Mouse (Mus musculus) brain, adult 2 months (tissue): ENCODE measurements at regions not wholly inside any gene's neighbourhood (a gene's known extent, or its start where the extent isn't known, plus 50 kb on each side); places are given as distances from the start of the nearest gene placed in this dataset.

Experiments used
- DNase-seq: peaks from one replicate; pipeline ENCODE4 v3.0.0; 2011; ENCODE audit warnings: low read depth, low spot score

- peak; percentile 81 for DNase-seq
These were observed 409.7 kb downstream of the Zfp704 start for GRCm38 (mm10) chr3:9200156-9200555.

GRCm38 (mm10) chr3:9198652-9199332 lies 411.1 kb downstream of the Zfp704 start:
- peak; percentile 6 for DNase-seq

GRCm38 (mm10) chr3:9195781-9196180 lies 414.1 kb downstream of the Zfp704 start:
- no peak for DNase-seq

DNA sequence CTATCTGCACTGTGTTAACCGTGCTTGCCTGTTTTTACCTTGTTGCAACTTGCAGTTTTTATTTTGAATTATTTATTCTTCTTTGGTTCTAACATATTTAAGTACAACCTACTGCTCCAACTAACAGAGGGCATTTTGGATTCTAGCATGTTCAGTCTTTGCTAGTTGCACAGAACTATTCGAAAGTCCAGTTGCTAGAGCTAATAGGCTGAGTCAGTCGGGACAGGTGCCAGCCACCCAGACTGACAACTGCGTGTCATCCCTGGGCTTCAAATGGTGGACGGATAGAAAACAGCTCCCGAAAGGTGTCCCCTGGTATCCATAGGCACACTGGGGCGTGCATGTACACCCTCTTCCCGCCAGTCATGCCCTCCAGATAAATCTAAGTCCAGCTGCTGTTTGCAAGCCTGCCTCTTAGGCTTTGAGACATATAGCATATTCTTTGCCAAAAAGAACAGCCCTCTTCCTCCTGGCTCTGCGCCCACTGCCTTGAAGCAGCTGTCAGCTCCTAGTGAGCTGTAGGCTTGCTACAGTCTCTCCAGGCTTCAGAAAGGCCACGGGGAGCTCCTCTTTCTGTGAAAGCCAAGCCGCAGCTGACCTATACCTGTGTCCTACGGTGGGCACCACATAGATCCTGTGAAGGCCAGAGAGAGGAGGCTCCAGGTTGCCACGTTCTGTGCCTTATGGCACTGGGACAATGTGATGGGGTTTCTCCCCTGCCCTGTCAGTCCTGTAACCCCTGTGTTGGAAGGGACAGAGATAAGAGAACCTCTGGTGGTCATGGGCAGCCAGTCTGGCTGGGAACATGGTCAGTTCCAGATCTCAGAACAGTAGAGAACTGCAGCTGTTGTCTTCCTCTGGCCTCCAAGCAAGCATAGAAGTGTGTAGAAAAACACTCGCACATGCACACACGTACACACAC lies 420.3 kb downstream of the Zfp704 start:
- DNase-seq, result peak; percentile 63

DNA sequence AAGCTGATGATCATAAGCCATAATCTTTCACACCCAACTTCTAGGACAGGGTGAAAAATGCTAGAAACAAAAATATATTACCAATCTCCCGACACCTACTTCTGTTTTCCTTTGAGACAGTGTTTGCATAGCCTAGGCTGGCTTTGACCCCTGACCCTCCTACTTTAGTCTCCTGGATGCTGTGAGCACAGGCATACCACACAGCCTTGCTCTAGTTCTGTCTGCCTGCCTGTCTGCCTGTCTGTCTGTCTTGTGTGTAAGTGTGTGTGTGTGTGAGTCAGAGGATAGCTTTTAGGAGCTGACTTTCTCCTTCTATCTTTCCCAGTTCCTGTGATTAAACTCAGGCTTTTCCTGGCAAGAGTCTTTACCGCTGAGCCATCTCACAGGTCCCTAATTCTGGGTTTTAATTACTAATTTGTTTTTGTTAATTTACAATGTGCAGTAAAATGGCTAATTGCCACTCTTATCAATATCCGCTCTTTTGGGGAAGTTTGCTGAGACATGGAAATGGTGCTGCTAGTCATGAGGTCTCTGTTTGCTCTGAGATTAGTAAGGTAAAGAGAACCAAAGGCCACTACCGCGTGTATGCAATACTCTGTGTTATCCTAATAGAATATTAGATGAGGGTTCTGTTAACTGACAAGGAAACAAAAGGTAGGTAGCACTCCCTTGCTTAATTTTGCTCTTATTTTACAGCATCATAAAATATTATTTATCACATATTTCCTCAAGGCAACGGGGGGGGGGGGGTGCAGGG lies 423.3 kb downstream of the Zfp704 start:
- no peak for DNase-seq

DNA sequence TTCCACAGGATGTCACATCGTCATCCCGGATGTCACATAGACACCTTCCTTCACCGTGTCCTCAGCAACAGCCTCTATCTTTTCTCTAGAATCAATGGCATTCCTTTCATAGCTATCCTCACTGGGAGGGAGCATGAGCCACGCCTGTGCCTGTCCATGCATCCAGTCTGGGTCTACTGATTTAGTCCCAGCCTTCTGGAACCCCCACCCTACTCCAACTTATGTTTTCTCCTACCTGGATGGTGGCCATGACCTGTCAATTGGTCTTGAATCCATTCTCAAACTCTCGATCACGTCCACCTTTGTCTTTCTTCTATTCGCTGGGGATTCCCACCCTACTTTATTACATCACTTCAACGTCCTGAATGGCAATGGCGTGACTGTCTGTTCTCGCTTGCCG lies 428.3 kb downstream of the Zfp704 start:
- no peak for DNase-seq

- no peak for DNase-seq
These were observed 430.2 kb downstream of the Zfp704 start for GRCm38 (mm10) chr3:9179641-9180040.

- DNase-seq, result no peak
These were observed 435.4 kb downstream of the Zfp704 start for GRCm38 (mm10) chr3:9174517-9174832.

GRCm38 (mm10) chr3:9173643-9174516 lies 436.0 kb downstream of the Zfp704 start:
- peak; percentile 76 for DNase-seq

DNA sequence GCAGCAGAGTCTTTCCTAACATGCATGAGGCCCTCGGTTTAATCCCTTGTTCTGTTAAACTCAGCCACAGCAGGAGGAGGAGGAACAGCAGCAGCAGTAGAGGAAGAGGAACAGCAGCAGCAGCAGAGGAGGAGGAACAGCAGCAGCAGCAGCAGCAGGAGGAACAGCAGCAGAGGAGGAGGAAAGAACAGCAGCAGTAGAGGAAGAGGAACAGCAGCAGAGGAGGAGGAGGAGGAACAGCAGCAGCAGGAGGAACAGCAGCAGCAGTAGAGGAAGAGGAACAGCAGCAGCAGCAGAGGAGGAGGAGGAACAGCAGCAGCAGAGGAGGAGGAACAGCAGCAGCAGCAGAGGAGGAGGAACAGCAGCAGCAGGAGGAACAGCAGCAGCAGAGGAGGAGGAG lies 437.9 kb downstream of the Zfp704 start:
- DNase-seq, result no peak

GRCm38 (mm10) chr3:9168955-9169354 lies 440.9 kb downstream of the Zfp704 start:
- DNase-seq, result no peak

GRCm38 (mm10) chr3:9159073-9159472 lies 450.8 kb downstream of the Zfp704 start:
- no peak for DNase-seq

GRCm38 (mm10) chr3:9154172-9154571 lies 455.7 kb downstream of the Zfp704 start:
- DNase-seq, result no peak

GRCm38 (mm10) chr3:9153690-9154089 lies 456.2 kb downstream of the Zfp704 start:
- peak; percentile 76 for DNase-seq

- no peak for DNase-seq
These were observed 457.6 kb downstream of the Zfp704 start for GRCm38 (mm10) chr3:9152256-9152655.

DNA sequence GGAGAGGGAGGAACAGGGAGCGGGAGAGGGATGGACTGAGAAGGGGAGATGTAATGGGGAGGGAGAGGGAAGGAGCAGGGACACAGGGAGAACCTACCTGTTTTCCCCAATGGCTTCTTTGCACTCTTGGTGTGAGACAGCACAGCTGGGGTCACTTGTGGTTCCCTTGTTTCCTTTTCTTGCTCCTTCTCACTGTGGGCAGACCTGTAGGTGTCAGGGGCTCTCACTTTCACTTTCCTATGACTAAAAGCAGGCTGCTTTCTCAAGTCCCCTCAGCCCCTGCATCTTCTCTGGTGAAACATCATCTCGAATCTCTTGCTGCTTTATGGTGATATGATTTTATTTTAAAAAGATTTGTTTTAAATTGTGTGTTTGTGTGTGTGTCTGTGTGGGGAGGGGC lies 458.3 kb downstream of the Zfp704 start:
- no peak for DNase-seq

DNA sequence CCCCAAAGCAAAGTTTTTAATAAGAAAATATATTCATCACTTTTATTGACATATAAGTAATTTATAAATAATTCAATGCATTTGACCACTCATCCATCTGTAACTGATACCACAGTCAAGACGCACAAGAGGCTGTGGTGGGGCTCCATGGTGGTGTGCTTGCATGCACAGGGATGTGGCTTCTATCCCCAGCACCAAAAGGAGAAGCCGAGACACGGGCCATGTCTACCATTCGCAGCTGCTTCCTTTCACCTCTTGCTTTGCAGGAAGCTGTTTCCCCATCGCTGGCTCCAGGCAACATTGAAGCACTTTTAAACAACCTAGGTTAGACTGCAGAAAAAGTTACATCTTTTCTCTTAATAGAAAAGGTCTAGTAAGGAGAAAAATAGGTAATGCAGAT lies 461.3 kb downstream of the Zfp704 start:
- no peak for DNase-seq

DNA sequence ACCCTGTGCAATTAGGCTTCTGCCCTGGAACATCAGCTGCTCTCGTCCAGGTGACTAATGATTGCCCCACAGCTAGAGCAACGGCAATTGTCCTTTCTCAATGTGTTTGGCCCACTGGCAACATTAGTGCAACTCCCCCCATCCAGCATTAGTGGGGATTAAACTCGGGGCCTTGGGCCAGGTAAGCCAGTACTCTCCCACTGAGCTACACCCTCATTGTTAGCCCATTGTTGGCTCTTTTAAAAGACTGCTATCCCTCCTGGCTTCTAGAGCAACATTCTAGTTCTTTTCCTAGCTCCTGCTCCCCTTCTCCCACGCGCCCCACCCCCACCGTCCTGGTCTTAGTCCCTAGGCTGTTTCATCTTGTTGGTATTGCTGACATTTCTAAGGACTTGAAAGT lies 463.4 kb downstream of the Zfp704 start:
- no peak for DNase-seq

DNA sequence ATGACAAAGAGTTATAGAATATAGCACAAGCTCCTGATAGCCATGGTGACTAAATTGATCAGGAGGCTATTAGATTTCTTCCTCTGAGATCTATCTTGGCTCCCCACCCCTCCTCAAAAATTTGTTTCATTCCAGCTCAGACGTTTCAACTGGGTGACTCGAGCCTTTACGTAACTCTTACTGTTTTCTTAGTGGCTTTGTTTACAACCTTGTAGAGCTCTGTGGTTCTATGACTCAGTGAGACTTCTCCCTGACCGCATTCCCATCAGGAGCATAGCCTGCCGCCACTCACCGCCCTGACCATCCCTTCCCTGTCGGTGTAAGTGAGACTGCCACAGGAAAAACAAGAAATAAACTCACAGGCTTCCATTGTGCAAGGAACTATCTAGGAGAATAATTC lies 464.3 kb downstream of the Zfp704 start:
- DNase-seq, result no peak

DNA sequence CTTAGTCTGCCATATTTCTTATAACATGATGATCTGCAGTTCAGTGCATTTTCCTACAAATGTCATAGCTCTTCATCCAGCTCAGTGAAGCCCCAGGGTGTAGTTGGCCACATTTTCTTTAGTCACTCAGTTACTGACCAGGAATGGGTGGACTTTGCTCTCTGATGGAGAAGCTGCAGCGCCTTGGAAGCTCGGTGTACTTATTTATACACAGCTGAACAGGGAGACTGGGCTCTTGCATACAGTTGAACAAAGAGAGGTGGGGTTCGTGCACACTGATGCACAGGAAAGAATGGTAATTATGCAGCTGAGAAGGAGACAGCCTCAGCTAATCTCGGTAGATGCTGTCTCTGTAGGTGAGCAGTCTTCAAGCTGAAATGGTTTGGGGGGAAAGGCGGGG lies 468.0 kb downstream of the Zfp704 start:
- no peak for DNase-seq

DNA sequence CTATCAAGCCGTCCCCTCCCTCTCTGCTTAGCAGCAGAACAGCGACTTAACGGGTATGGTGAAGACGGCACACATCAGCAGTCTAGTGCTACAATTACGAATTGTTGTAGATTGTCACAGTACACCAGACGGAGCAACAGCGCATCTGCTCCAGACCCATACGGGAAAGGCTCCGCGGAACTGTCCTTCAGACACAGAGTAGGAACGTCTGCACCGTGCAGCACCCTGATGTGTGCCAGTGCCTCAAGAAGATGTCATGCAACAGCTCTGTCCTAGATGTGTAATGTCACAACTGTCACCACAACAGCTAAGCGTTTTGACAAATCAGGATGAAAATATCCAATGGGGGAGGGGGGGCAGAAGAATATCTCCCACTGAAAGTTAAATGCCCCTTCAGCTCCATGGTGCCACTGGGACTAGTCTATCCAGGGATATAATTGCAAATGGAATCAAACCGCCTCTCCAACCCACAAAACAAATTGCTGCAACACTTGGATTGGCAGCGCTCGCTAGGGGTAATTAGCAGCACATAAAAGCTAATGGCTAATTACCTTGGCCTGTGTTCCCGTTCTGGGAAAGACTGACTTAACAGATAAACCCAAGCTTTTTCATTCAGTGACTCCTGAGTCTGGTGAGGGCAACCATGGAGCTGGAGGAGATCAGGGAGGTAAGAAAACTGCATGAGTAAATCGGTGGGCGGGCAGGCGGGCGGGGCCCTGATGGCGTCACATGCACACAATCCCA lies 472.6 kb downstream of the Zfp704 start:
- peak; percentile 15 for DNase-seq
